Mouse (Mus musculus) lung, adult 18-20 months (tissue): ENCODE measurements around the gene Arid1b.

Experiments used
- DNase-seq, 2 experiments: peaks; one replicate each; pipeline ENCODE4 v3.0.0; 2022; ENCODE audit warnings: mixed read lengths in 2 of 2

Gene Arid1b

DNA sequence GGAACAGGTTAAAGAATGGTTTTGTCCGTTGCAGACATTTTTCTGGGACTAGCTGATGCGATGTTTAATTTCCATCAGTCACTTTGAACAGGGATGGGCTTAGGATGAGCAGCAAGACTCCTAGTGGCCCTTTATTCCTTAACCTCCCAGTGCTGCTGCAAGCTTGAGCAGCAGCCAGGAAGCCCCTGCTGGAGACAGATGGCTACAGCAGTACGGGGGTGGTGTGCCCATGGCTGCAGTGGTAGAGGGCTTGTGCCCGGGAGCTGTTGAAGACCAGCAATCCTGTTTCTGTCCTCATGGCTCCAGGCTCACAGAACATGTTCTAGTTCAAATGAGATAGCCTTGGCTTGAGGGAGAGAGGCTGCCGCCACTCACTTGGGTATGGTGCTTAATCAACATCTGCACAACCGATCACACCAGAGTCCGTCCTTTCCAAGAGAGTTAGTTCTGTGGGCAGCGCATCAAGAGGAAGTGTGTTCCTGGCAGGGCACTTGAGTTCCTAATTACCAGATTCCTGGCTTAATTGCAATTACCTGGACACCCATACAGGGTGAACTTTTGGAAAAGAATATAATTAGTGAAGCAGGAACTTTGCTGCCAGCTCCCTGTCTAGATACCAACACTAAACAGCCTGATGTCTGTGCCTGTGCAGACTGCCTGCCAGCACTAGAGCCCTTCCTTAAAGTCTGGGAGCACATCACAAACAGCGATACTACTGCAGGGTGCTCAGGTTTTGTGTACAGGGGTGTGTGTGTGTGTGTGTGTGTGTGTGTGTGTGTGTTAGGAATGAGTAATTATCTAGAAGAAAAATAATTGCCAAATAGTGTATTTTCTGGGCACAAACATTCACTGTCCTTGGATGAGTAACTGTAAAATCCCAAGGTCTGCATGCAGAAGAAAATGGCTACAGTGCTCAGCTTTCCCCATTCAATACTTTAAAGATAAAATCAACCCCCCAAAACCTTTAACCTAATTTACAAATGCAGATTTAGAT, 224.0 kb downstream of the Arid1b start:
- no peak for DNase-seq

DNA sequence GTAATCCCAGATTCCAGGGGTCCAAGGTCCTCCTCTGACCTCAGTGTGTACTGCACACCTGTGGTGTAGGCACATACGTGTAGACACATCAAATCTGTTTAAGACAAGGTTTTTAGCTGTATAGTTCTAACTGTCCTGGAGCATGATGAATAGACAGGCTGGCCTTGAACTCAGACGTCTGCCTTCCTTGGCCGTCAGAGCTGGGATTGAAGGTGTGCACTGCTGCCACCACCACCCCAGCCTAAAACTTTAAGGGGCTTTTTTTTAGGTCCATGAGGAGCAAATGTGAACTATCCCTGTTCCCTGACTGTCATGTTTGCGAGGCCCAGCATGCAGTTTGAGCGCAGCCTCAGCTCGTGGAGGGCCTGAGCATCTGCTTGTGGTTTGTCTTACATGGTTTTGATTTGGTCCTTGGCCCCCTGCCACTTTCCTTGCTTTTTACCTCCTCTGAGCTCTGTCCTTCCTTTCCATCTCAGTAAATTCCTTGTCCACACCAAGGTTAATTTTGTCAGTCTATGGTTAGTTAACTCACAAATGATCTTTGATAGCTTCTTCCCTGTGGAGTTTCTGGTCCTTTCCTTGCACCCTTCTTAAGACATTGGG, 224.9 kb downstream of the Arid1b start:
- no peak for DNase-seq

DNA sequence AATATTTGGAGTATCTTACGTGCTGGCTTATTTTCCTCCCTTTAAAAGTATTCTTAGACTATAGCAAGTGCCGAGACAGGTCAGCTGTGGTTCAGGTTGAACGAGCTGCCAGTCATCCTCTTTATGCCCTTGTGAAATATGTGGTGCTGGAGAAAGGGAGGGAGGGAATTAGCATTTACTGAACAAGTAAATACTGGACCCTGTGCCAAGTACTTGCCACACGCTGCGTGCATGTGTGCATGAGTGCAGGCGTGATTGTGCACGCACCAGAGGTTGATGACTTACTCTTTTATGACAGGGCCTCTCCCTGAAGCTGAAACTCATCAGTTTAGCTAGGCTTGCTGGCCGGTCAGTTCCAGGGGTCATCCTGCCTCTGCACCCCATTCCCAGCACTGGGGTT, 226.9 kb downstream of the Arid1b start:
- DNase-seq, result peak; percentile 46 to 69

DNA sequence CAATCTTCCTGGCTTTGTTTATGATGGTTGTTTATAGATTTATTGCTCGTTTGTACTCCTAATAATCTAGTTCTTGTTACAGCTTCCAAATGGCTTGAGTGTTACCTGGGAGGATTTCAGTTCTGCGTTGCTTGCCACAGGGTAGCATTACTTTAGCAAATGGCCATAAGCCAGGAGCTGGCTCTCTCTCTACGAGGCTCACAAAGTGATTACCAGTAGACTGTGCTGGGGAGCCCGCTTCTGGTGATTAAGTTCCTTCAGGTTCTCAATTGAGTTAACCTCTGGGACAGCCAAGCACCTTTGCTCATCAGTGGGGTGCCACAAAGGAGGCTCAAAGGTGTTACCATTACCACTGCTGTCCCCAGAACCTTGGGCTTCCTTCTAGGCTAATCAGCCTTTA, 227.4 kb downstream of the Arid1b start:
- DNase-seq, result no peak

DNA sequence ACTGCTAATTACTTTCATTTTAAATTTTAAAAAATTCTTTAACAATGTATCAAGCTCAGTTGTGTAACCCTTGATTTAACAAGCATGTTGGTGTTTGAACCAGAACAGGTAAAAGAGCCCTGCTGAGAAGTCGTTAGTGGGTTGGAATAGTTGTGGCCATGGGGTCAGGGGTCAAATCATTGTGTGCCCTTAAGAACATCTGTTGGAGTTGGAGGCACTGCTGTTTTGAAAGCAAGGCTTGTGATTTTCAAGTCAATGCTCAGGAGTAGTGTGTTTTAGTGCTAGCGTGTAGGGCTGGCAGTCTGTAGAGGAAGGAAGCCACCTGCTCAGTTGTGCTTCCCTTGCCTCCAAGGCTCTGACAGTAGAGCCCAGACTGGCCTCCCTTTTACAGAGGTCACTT, 228.7 kb downstream of the Arid1b start:
- DNase-seq, result no peak

DNA sequence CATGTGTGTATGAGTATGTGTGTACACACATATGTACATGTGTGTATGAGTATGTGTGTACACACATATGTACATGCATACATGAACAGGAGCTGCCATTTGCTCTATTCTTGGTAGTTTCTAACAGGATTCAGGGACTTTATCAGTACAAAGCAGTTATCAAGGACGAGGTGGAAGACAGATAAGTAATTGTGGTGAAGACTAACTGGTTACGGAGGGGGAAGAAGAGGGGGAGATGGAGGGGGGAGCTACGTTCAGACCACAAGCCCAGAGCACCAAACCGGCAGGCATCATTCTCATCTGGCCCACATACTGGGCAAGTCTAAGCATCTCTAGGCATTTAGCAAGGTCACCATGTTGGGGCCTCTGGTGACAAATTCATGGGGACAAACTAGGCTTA, 230.8 kb downstream of the Arid1b start:
- DNase-seq, result no peak

DNA sequence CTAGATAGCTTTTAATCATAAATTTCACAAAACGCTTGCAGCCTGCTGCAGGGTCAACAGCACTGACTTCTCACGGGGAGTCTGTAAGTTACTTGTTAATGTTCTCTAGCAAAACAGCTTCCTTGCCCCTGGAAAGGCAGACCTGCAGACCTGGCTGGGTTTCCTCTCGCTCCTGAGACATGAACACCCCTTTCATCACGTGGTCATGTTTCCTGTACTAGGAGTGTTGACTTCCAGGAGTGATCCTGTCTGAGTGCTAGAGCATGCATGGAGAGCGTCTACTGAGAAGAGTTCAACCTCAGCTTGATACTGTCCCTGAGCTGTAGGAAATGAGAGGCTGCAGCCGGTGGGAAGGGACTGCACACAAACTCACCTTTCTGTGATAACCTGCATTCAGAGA, 233.0 kb downstream of the Arid1b start:
- DNase-seq, result no peak

DNA sequence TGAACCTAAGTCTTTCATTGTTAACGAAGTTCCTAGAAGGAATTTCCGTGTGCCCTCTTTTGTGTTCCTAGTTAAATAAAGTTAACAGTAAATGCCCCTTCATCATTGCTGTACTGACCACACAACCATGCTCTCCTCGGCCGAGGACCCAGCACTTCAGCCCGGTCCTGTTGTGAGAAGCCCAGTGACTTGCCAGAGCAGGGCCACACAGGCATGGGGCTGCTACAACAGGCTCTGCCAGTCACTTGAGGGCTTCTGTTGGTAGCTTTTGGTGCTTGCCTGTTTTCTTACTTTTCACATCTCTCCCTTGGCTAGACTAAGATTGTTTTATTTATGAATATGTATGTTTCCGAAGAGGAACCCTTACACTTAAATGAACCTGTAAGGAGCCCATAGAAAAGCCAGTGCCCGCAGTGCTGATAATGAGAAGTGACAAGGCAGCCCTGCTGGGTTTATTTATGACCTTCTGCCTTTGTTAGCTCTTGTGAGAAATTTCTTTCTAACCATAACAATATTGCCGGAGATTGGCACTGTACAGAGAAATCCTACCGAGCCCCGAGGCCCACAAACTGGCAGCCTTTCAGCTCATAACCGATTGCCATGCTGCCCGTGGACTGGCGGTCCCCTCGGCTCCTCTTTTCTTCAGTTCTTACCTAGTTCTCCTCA, 234.0 kb downstream of the Arid1b start:
- no peak for DNase-seq

DNA sequence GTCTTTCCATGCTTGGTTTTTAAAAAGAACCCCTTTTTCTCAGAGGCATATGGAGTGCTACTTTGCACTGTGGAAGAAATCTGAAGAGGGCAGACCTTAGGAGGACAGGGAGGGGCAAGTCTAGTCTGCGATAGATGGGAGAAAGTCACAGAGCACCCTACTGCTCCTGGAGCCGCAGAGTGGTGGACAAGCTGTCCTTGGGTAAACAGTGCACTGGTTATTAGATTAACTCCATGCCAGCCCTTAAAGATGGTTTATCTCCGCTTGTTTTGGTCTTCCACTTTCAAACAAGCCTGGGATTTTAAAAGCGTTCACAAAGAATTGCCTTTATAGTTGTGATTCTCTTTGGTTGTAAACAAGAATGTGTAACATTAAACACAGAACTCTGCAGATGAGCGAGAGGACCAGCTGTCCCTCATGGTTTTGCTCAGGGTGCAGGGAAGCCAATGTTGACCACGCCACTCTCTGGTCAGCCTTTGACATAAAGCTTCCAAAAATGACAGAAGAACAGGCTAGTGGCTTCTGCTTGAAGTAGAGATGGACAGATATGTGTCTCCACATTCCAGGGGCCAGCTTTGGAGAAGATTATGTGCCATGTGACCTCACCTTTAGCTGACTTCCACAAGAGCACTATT, 234.6 kb downstream of the Arid1b start:
- DNase-seq, result no peak

DNA sequence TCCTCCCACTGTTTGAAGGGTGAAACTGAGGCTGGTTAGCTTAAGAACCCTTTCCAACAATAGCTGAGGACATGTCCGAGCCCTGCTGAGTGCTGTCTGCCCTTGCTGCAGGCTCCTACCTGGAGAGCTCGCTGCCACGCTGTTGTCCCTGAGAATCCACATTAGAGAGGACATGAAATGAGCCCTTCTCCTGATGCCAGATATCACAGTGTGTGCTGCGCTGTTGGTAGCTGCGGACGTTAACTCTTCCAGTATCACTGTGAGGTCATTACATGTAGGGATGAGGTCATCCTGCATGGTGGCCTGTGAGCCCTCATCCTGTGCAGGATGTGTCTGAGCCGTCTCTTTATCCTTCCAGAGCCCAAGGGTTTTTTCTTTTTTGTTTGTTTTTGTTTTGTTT, 235.9 kb downstream of the Arid1b start:
- DNase-seq, result no peak

DNA sequence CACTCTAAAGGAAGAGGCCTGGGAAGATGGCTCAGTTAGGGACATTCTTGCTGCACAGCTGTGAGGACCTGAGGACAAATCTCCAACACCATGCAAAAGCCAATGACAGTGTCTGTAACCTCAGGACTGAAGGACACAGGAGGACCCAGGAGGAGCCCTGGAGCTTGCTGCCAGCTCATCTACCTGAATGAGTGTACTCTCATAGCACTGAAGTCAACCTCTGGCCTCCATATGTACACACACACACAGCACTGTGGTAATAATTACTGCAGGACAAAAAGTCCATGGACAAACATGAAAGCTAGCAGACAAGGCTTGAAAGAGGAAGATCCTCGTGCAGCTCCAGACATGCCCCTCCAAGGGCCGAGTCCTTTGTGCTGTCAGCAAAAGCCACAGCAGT, 238.0 kb downstream of the Arid1b start:
- DNase-seq, result no peak

DNA sequence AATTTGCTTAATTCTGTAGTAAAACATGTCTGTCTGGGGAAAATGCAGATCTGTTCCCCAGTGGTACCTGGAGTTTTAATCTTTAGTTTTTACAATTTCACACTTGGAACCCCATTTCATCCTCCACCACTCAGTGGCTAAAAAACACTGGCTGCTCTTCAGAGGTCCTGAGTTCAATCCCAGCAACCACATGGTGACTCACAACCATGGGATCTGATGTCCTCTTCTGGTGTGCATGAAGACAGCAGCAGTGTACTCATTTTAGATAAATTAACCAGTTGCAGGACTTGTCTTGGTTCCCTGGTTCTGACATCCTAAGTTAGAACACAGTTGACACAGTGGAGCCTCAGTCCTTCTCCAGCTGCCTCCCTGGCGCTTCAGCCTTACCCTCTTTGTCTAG, 239.9 kb downstream of the Arid1b start:
- DNase-seq, result no peak

DNA sequence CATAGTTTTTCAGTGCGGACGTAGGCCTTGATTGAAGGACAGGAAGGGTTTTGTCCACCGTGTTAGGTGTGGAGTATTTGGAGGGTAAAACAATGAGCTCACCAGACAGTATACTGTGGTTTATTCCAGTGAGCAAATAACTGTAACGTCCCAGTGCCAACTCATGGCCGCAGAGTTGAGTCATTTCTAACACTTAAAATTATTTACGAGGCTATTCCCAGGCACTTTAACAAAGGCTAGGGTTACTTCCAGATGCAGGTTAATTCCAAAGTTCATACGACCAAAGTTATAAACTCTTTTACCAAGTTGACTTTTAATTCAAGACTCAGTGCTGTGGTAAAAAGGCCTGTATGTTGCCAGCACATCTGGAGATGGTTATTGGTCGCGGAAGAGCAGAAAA, 240.9 kb downstream of the Arid1b start:
- DNase-seq, result no peak

DNA sequence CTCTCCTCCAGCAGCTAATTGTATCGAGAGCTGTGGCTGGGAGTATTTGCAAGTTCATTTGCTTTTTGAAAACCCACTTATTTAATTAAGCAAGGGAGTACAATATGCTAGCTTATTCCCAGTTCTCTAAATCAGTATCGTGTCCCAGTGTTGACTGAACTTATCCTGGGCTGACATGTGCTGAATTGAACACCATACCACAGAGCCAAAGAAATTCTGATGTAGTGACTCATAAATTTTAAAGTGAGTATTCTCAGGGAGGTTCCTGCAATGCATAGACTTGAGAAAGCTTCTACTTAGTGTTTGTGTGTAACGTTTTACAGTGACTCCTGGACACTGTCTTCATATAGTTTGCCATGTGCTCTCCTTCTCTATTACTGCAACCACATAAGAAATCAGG, 243.6 kb downstream of the Arid1b start:
- DNase-seq, result no peak

DNA sequence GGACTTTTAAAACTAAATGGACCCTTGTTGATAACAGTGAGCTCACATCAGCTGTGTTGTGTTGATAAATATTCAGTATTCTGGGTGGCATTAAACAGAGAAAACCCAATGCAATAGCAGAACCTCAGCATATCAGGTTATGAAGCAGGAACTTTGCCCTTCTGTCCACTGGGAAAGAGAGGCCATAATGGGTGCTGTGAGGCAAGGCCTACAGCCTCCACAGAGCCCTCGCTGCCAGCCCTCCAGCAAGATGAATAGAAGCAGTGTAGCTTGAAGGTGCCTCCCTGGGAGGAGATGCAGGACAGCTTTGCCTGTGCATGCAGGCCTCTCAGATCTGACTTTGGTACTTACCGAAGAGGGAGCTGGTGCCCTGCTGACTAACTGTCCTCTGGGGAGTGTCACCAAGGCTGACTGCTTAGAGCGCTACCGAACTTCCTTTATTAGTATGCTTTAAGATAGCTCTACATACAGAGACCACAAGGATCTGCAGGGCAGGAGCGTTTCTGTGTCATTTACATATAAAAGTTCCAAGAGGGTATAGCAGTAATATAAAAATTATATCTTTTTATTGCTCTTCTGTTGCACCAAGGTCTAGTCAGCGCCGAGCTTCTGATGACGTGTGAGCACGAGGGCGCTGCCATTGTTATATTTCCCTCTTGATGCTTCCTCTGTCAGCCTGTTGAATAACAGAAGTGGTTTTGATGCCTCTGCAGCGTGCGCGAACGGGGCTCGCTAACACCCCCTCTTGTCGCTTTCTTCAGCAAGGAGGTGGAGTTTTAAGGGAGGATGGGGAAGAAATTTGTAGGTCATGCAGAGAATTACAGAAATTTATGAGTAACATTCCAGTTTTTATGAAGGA, 244.5 kb downstream of the Arid1b start:
- DNase-seq, result peak in 1 of 2 experiments; percentile 35

DNA sequence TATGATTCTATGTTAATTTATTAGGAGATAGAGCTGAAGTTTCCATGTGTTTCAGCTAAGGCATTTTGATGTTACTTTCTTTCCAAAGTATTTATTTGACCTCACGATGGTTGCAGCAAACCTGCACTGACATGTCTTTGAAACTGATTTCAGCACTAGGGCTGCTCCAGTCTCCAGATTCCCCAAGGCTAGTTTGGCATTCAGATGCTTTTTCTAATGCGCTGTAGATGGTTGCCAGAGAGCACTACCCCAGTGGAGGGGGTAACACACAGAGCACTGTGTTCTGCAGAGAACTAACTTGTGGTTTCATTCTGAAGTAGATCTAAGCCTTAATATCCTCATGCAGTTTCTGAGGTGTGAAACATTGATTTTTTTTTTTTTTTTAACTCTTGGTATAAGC, 250.4 kb downstream of the Arid1b start:
- no peak for DNase-seq

DNA sequence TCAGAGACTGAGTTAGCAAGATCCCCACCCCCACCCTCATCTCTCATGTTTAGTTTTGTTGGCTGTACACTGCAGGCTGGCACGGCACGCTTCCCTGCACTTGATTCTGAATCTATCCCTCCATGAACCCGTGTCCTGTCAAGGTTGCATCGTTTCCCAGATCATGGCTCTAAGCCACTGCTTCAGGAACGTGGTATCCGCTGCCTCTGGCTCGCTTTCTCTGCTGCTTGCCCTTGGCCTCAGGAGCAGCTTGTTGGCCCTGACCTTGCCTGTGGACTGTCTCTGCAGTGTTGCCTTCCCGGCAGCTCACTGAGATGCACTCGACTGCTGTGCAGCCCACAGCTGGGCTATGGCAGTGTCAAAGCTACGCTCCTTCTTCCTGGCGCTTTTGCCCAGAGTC, 252.6 kb downstream of the Arid1b start:
- no peak for DNase-seq

DNA sequence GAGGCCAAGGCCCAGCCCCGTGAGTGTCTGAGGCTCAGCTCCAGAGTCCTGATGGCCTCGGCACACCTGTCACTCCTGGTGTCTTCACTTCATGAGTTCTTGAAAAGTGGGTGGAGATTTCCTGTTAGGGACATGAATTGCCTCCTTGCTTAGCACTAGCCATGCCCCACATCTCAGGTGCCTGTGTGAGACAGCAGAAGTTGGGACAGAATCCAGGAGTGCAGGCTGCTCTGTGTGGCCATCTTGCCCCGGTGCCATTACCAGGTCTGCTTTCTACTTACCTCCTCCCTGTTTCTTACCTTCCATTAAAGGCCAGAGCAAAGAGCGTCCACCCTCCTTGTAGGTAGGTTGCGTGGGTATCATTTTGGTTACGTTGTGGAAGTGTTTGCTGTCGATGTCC, 253.1 kb downstream of the Arid1b start:
- DNase-seq, result no peak

DNA sequence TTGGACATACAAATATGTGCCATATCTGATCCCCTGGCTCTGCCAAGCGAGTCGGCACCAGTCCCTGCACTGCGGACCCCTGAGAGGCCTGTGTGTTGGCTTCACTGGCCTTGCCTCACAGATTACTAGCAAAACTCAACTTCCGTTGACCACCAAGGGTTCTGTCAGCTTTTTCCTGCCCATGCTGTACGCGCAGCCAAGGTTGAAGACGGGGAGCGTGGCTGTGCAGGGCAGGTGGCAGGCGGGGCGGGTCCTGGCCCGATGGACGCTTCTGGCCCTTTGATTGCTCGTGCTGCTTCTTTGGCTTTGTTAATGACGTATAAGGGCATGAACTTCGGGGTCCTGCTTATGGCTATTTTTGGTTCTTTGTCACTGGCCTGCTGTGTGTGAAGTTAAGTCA, 253.6 kb downstream of the Arid1b start:
- no peak for DNase-seq

DNA sequence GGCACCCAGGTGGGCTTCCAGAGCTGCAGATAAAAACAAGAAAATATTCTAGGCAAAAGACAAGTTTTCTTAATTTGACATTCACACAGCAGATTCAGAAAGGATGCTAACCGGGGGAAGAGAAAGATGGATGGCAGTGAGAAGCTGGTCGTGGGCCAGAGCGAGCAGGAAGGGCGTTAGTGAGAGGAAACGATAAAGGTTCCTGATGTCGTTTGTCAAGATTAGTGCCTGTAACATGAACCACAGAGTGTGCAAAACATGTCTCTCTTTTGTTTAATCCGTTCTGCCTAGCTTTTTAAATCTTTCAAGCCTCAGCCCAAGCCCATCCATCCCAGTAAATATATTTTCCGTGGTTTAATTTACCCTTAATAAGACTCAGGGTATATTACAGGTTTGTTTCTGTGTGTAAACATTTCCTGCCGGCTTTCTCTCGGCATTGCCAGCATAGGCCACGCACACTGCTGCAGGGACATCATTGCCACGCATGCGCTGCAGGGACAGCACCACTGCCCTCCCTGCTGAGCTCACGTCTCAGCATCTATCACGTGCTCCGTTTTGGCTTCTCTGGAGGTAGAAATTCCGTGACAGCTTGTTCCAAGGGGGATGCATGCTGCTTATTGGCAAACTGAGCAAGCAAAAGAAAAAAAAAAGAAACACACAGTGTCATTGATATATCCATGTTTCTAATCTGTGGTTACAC, 255.0 kb downstream of the Arid1b start:
- peak in 1 of 2 experiments; percentile 37 for DNase-seq

DNA sequence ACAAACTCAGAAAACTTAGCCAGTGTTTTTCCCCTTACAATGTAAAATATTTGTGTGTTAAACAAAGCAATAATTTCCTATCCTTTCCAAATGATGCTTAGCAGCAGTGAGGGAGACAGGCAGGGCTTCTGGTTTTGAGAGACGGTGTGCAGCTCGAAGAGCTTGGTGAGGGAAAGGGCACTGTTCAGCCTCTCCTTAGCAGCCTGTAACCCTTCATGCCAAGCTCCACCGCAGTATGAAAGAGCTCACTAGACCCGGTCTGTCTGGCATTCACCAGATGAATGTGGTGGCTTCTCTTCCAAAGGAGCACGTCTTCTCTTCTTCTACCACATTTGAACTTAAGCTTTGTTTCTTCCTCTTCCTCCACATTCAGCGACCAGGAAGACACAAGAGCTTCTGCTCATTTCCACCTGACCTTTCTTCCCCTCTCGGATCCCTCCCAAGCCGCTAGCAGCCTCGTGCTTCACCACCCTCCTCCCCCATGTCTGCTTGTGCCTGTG, 255.6 kb downstream of the Arid1b start:
- no peak for DNase-seq
